Mouse (Mus musculus) intestine, embryonic 14.5 days (tissue): ENCODE results near the gene Gm6871. TPM values are rescaled to one million over a fixed set of nuclear protein-coding genes. Genes with fewer than 3 reads are reported as not detected.
"Not testable (repeated sequence)": the region's sequence is repeated elsewhere in the genome, so short reads cannot be mapped to it uniquely, and the experiment has no call there.

Experiments used
- ATAC-seq: fragments of 200-750 bp; cut with Nextera tagmentation; replicated peaks from 2 replicates; pipeline ENCODE4 v1.8.0; 2017; ENCODE audit warnings: low read depth, moderate number of reproducible peaks, moderate TSS enrichment, moderate library complexity; ENCODE audit not compliant: low FRiP score, low TSS enrichment
- DNase-seq: peaks from one replicate; pipeline ENCODE4 v3.0.0-alpha.2; 2018; ENCODE audit warnings: low spot score
- H3K27ac ChIP-seq: fragments of 300-500 bp; sonication (generic); 2 replicates; pipeline ENCODE4 v1.5.1; 2014; ENCODE audit warnings: low read depth, mild to moderate bottlenecking, control low read depth
- H3K27me3 ChIP-seq: fragments of 300-500 bp; sonication (generic); replicated peaks from 2 replicates; pipeline ENCODE4 v1.6.1; 2014; ENCODE audit warnings: low read length, control low read depth; ENCODE audit not compliant: control insufficient read depth, insufficient read depth
- H3K36me3 ChIP-seq: fragments of 300-500 bp; sonication (generic); 2 replicates; pipeline ENCODE4 v1.6.1; 2014; ENCODE audit warnings: low read length, control low read depth; ENCODE audit not compliant: control insufficient read depth, insufficient read depth
- H3K4me1 ChIP-seq: fragments of 300-500 bp; sonication (generic); replicated peaks from 2 replicates; pipeline ENCODE4 v1.6.1; 2014; ENCODE audit warnings: low read length, control low read depth, mixed read lengths; ENCODE audit not compliant: control insufficient read depth, insufficient read depth
- H3K4me2 ChIP-seq: fragments of 300-500 bp; sonication (generic); 2 replicates; pipeline ENCODE4 v1.6.1; 2014; ENCODE audit warnings: low read length
- H3K4me3 ChIP-seq: fragments of 300-500 bp; sonication (generic); 2 replicates; pipeline ENCODE4 v1.5.1; 2014; ENCODE audit warnings: low read depth, low read length, control low read depth, mixed read lengths
- H3K9ac ChIP-seq: fragments of 300-500 bp; sonication (generic); 2 replicates; pipeline ENCODE4 v1.6.1; 2014; ENCODE audit warnings: mild to moderate bottlenecking, low read length
- H3K9me3 ChIP-seq: fragments of 300-500 bp; sonication (generic); 2 replicates; pipeline ENCODE4 v1.6.1; 2016; ENCODE audit warnings: low read length, control low read depth; ENCODE audit not compliant: control insufficient read depth
- WGBS: fragments of 180-500 bp; shearing (Covaris S2); extraction: QIAGEN DNeasy Blood & Tissue Kit; methylation state at CpG from one replicate; pipeline ENCODE4 v1.1.7; 2014; 5-methylcytosine and 5-hydroxymethylcytosine counted together
- polyA plus RNA-seq: library from polyadenylated mRNA; unstranded; fragments of >200 nt; fragmentation: Nextera tagmentation; extraction: Ambion mirVana; gene quantifications from 2 replicates; pipeline ENCODE4 v1.2.1, GENCODE M21; 2014

The Gm6871 gene
- not detected in 2 replicates for polyA plus RNA-seq

DNA sequence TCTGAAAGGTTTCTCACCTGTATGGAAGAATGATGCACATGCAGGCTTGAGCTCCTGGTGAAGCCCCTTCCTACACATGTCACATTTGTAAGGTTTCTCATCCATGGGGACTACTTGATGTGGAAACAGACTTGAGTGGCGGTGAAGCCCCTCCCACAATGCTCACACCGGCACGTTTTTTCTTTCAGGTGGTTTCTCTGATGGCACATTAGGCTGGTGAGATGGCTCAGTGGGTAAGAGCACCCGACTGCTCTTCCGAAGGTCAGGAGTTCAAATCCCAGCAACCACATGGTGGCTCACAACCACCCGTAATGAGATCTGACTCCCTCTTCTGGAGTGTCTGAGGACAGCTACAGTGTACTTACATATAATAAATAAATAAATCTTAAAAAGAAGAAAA is at the start of gene Gm6871:
TSS of gene Gm6871 (minus strand) at position 101 of the 400 bp plus-strand sequence.
- not testable (repeated sequence) for H3K9ac ChIP-seq, ATAC-seq, H3K36me3 ChIP-seq, H3K27me3 ChIP-seq, H3K4me1 ChIP-seq, H3K9me3 ChIP-seq, H3K4me3 ChIP-seq, H3K27ac ChIP-seq, DNase-seq, H3K4me2 ChIP-seq
- 89% methylated on average over 6 of the region's 6 CpGs for WGBS

DNA sequence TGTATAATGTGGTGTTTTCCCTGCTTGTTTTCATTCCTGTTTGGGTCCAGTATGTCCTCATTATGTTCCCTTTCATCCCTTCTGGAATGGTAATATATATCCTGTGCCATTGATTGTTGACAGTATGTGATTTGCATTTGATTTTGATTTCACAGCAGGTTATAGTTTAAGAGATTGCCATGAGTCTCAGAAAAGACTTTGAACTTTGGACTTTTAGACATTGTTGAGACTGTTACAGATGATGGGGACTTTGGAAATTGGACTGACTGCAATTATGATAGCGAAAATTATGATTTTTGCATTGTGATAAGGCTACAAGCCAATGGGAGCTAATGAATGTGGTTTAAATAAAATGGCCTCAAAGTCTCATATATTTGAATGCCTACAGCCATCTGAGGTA is 42.8 kb upstream of the Gm6871 start:
- H3K4me2 ChIP-seq, H3K27me3 ChIP-seq, DNase-seq, H3K27ac ChIP-seq, H3K4me1 ChIP-seq, H3K9ac ChIP-seq, H3K4me3 ChIP-seq, ATAC-seq, H3K9me3 ChIP-seq: not testable (repeated sequence)
- H3K36me3 ChIP-seq = peaks cover 47% of the 10 kb centered on the region
- WGBS = 88% methylated on average over 1 of the region's 1 CpGs

DNA sequence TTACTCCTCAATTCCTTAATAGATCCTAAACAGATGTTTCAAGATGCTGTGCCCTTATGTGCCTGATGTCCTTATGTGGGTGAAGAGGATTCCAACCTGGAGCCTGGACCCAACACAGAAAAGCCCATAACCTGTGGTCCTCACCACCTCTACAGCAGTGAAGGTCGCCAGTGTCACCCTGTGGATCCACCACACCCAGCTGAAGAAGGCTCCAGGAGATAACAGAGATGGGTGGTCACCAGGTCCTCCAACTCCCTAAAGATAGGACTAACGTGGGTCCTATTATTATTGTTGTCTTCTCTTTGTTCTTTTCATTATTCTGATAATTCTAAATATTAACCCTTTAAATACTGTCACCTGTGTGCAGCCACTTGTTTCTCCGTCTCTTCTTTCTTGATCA is 38.2 kb upstream of the Gm6871 start:
- Histone ChIP-seq H3K27me3 (no peaks in the 10 kb centered on the region), H3K9me3 (no peaks in the 10 kb centered on the region), H3K4me3 (no peak overlapping the region), H3K27ac (no peak overlapping the region), H3K36me3 (peaks cover 42% of the 10 kb centered on the region), H3K4me2 (no peak overlapping the region), H3K4me1 (no peaks in the 10 kb centered on the region), H3K9ac (no peak overlapping the region)
- no peak for DNase-seq
- no peak for ATAC-seq
- 82% methylated on average over 3 of the region's 3 CpGs for WGBS

DNA sequence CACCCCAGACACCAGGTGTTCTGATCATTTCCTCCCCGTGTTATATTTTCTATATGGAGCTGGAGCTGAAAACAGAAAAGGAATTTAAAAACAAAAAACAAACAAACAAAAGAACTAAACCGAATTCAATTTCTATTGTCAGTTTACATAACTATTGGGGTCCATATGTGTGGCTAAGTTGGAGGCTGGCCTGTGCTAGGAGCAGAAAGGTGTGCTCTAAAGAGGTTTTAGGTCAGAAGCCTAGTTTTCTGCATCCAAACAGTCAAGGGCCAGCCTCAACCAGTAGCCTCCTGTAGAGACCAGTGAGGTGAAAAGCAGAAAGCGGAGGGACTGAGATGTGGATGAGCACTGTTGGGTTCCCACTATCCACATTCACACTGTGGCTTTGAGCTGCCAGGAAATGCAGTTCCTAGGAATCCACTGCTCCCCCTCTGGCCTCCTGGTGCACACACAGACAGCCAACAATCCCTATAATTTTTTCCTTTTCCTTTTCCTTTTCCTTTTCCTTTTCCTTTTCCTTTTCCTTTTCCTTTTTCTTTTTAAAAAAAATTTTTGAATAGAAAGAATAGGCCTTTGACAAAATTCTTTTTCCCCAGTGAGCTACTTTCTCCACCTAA is 26.6 kb upstream of the Gm6871 start:
- H3K4me1 ChIP-seq = no peaks in the 10 kb centered on the region; the same call in 1 of the 2 replicates
- no peaks in the 10 kb centered on the region for H3K27me3 ChIP-seq
- no peaks in the 10 kb centered on the region for H3K9me3 ChIP-seq
- WGBS = 15% methylated on average over 3 of the region's 3 CpGs
- H3K9ac ChIP-seq = peak overlapping the region; percentile 60
- H3K4me3 ChIP-seq = peak overlapping the region; percentile 72
- H3K27ac ChIP-seq = 0 out of 2 replicates have a peak overlapping the region, but pooled peaks have one; percentile 33
- H3K36me3 ChIP-seq = no peaks in the 10 kb centered on the region
- DNase-seq = peak; percentile 51
- no peak for ATAC-seq
- peak overlapping the region; percentile 82 for H3K4me2 ChIP-seq

DNA sequence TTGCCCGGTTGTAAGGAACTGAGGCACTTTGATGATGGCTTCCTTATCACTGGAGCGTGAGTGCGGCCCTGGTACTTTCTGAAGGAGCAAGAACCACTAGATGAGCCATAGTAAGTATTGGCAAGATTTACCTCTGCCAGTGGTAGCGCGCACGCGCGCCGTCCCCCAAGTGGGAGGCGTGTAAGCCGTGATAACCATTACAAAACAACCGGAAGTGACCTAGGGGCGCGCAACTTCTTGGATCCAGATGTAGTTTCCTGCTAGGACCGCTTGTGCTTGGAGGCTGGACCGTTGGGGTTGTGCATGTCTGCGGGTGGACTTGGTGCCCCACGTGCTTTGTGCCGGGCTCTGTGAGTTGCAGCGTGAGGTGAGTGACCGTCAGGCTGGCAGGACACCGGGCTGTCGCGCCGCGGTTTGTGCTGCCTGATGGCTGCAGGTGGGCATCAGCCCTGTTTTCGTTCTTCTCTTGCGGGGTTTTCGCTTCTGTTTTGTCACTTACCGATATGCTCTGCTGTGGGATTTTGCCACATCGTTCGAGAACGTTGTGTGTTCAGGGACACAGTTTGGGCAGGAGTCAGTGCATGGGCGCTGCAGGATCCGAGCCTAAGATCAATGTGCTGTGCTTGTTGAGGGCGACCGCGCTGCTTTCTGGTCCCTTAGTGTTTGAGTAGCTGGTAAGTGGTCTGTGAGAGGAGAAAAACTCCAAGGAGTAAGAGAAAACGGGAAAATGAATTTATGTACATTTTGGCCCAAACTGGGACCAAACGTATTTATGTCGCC is 25.8 kb upstream of the Gm6871 start, which contains the start of gene 2610021A01Rik:
TSS of gene 2610021A01Rik (plus strand) at position 197 of the 780 bp plus-strand sequence.
- no peaks in the 10 kb centered on the region for H3K27me3 ChIP-seq
- no peaks in the 10 kb centered on the region for H3K36me3 ChIP-seq
- no peaks in the 10 kb centered on the region for H3K9me3 ChIP-seq
- no peaks in the 10 kb centered on the region; the same call in 1 of the 2 replicates for H3K4me1 ChIP-seq
- ATAC-seq (peak; percentile 97), DNase-seq (peak; percentile 89)
- WGBS = under 1% methylated on average over 41 of the region's 41 CpGs
- H3K4me2 ChIP-seq = peak within 1 kb of the TSS; percentile 82
- peak within 1 kb of the TSS; percentile 60 for H3K9ac ChIP-seq
- H3K4me3 ChIP-seq = peak within 1 kb of the TSS; percentile 72
- 0 out of 2 replicates have a peak within 1 kb of the TSS, but pooled peaks have one; percentile 33 for H3K27ac ChIP-seq

DNA sequence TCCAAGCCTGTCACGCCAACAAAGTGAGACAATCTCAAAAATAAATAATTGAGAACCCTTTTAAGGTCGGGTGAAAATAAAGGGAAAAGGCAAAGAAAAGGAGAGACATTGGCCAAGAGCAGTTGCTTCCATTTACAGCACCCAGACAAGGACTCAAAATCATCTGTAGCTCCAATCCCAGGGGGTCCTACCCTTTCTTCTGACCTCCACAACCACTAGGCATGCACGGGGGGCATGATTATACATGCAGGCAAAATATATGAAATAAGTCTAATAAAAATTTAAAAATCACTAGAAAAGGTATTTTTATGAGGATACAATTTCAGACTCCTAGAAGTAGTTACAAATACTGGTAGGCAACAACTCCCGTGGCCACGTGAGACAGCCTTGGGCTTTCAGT is 25.2 kb upstream of the Gm6871 start:
- Histone ChIP-seq H3K4me3 (peak overlapping the region; percentile 72), H3K4me2 (peak overlapping the region; percentile 82), H3K9me3 (no peaks in the 10 kb centered on the region), H3K27ac (no peak overlapping the region), H3K9ac (peak overlapping the region; percentile 60), H3K36me3 (no peaks in the 10 kb centered on the region), H3K4me1 (no peaks in the 10 kb centered on the region; the same call in 1 of the 2 replicates), H3K27me3 (no peaks in the 10 kb centered on the region)
- no peak for DNase-seq
- WGBS = 44% methylated on average over 5 of the region's 5 CpGs
- ATAC-seq = 0 out of 2 replicates have a peak, but pooled peaks have one; percentile 2

DNA sequence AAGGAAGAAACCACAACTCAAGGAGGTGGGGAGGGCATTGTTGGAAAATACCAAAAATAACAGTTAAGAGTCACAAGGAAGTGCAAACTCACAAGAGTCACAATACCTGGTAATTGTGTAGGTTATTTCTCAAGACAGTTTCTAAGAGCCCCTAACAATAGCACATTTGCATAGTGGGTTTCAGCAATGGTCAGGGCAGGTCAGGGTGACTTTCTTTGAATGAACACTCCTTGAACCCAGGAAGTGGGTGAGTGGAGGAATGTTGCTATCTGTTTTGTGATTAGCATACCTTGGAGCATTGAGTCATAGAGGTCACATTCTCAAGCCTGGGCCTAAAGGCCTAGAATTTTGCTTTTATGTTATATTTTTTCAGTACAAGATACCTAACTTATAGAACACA is 14.4 kb upstream of the Gm6871 start:
- H3K27ac ChIP-seq, H3K9ac ChIP-seq, H3K9me3 ChIP-seq, H3K36me3 ChIP-seq, H3K4me3 ChIP-seq, H3K27me3 ChIP-seq, DNase-seq, H3K4me1 ChIP-seq, H3K4me2 ChIP-seq, ATAC-seq: not testable (repeated sequence)

DNA sequence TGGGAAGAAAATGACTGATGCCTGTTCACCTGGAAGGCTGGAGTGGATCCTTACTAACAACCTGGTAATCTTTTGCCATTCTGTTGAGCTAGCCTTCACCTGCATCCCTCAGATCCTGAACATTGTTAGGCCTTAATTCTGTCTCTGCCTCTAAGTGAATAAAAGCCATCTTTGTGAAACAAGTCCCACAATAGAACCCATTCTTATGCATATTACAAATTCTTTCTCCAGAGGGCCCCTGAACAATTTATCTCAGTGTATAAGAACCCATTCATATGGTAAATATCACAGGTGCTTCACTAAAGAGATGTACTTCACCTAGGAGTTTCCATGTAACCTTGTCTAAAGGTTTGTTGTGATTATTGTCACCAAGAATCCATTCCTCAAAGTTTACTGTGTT is 8.6 kb upstream of the Gm6871 start:
- Histone ChIP-seq H3K4me2 (no peak overlapping the region), H3K27me3 (no peaks in the 10 kb centered on the region), H3K4me3 (no peak overlapping the region), H3K9ac (no peak overlapping the region), H3K36me3 (no peaks in the 10 kb centered on the region), H3K9me3 (no peaks in the 10 kb centered on the region), H3K27ac (no peak overlapping the region), H3K4me1 (no peaks in the 10 kb centered on the region)
- DNase-seq (no peak), ATAC-seq (no peak)
